In the genomic region with DNA sequence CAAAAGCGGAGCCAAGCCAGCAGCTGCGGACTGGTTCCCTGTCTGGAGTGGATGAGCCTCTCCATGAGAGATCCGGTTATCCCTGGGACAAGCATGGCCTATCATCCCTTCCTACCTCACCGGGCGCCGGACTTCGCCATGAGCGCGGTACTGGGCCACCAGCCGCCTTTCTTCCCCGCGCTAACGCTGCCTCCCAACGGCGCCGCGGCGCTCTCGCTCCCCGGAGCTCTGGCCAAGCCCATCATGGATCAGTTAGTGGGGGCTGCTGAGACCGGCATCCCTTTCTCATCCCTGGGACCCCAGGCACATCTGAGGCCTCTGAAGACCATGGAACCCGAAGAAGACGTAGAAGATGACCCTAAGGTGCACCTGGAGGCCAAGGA, we compare ENCODE assay signal across 8 mouse cellular contexts. TPM values are rescaled to one million over a fixed set of nuclear protein-coding genes. Genes with fewer than 3 reads are reported as not detected.
DNase-seq lines count a peak whose midpoint lies in the region; ATAC-seq and TF ChIP-seq lines count a peak whose summit lies in the region.
"Had no signal": no experiment of that assay in that cellular context is flagged by ENCODE, and none has a peak within 500 bp of the region (broad histone marks: within the 10 kb centered on the region; RNA-seq: fewer than 3 reads in every experiment).

No protein-coding gene starts in this region.

- H3K9ac ChIP-seq in forebrain, embryonic 12.5 days, result no peak overlapping the region
- H3K9ac ChIP-seq in kidney, embryonic 16.5 days (replicated peaks; ENCODE audit: low read length), result peak overlapping the region; percentile 87
- H3K9ac ChIP-seq in midbrain, postnatal 0 days (replicated peaks; ENCODE audit: low read length, poor library complexity, severe bottlenecking), result no peak overlapping the region

- H3K4me2 ChIP-seq in forebrain, embryonic 12.5 days, result peak overlapping the region; percentile 52; the same call in 1 of the 2 replicates
- H3K4me2 ChIP-seq in kidney, embryonic 16.5 days (replicated peaks; ENCODE audit: low read depth, low read length), result peak overlapping the region; percentile 68
- H3K4me2 ChIP-seq in midbrain, postnatal 0 days (ENCODE audit: low read depth, low read length, poor library complexity, severe bottlenecking), result no peak overlapping the region

- intact Hi-C loops in left cerebral cortex, postnatal 4 days (cut with DNase I), result loop anchor here (5.0 kb wide), 1 partner anchor 795 kb away; no protein-coding TSS in a partner anchor

- H3K4me3 ChIP-seq in forebrain, embryonic 12.5 days (replicated peaks), result peak overlapping the region; percentile 13; the same call in 1 of the 2 replicates
- H3K4me3 ChIP-seq in kidney, embryonic 16.5 days (ENCODE audit: low read length), result peak overlapping the region; percentile 67
- H3K4me3 ChIP-seq in midbrain, postnatal 0 days (ENCODE audit: low read depth, low read length), result peak overlapping the region; percentile 24

- peaks cover 96% of the 10 kb centered on the region for H3K27me3 ChIP-seq in forebrain, embryonic 12.5 days
- peaks cover 59% of the 10 kb centered on the region for H3K27me3 ChIP-seq in kidney, embryonic 16.5 days (ENCODE audit: insufficient read depth, low read length)
- peaks cover 81% of the 10 kb centered on the region for H3K27me3 ChIP-seq in midbrain, postnatal 0 days (ENCODE audit: insufficient read depth, low read length)

- peak; percentile 27; the same call in 1 of the 2 replicates for TF ChIP-seq CTCF in midbrain, postnatal 0 days (IDR thresholded peaks at IDR 0.05)

- H3K4me1 ChIP-seq in forebrain, embryonic 12.5 days, result peaks cover 21% of the 10 kb centered on the region
- H3K4me1 ChIP-seq in kidney, embryonic 16.5 days (ENCODE audit: insufficient read depth, low read length), result peaks cover 28% of the 10 kb centered on the region
- H3K4me1 ChIP-seq in midbrain, postnatal 0 days (ENCODE audit: insufficient read depth, low read length), result 0 out of 2 replicates have a peak, but pooled peaks cover 4% of the 10 kb centered on the region

- no peaks in the 10 kb centered on the region for H3K9me3 ChIP-seq in forebrain, embryonic 12.5 days
- no peaks in the 10 kb centered on the region for H3K9me3 ChIP-seq in kidney, embryonic 16.5 days (ENCODE audit: low read length)
- no peaks in the 10 kb centered on the region for H3K9me3 ChIP-seq in midbrain, postnatal 0 days (ENCODE audit: low read length)

- peak; percentile 42 for DNase-seq in urinary bladder, adult 2 months (ENCODE audit: low spot score)
- DNase-seq in urinary bladder, postnatal 4 days (ENCODE audit: low spot score in 2 of 2), result no peak
- DNase-seq in midbrain, postnatal 0 days (ENCODE audit: low spot score), result no peak
- no peak for DNase-seq in left cerebral cortex, postnatal 4 days

- H3K36me3 ChIP-seq in forebrain, embryonic 12.5 days (replicated peaks), result no peaks in the 10 kb centered on the region
- peaks cover 8% of the 10 kb centered on the region; the same call in 1 of the 2 replicates for H3K36me3 ChIP-seq in kidney, embryonic 16.5 days (ENCODE audit: insufficient read depth, low read length)
- no peaks in the 10 kb centered on the region for H3K36me3 ChIP-seq in midbrain, postnatal 0 days (ENCODE audit: insufficient read depth, low read length)

- WGBS in forebrain, embryonic 12.5 days, result 1% methylated on average over 23 of the region's 23 CpGs
- whole genome bisulfite sequencing in kidney, embryonic 16.5 days, result under 1% methylated on average over 23 of the region's 23 CpGs
- under 1% methylated on average over 23 of the region's 23 CpGs for WGBS in midbrain, postnatal 0 days

- no peak overlapping the region for H3K27ac ChIP-seq in forebrain, embryonic 12.5 days
- peak overlapping the region; percentile 97 for H3K27ac ChIP-seq in kidney, embryonic 16.5 days (ENCODE audit: low read length)
- H3K27ac ChIP-seq in midbrain, postnatal 0 days (ENCODE audit: low read depth, low read length), result no peak overlapping the region

- no peak for ATAC-seq in forebrain, embryonic 12.5 days (ENCODE audit: low FRiP score)
- no peak for ATAC-seq in kidney, embryonic 16.5 days (ENCODE audit: low FRiP score, low TSS enrichment)
- no peak for ATAC-seq in midbrain, postnatal 0 days (ENCODE audit: low FRiP score)
- no peak for ATAC-seq in monocyte, adult 5-6 weeks (replicated peaks; ENCODE audit: insufficient number of reproducible peaks, low FRiP score, low TSS enrichment, poor library complexity, severe bottlenecking)

RNA-seq across cellular contexts. Expression of gene Tbx3, which starts 1.5 kb away (rescaled TPM):
- polyA plus RNA-seq in urinary bladder, adult 2 months (2012; rRNA removed), result 40.4 and 54.3 TPM in 2 replicates
- 1.7 and 2.3 TPM in 2 replicates for polyA plus RNA-seq in forebrain, embryonic 12.5 days (2016; fragmentation: Nextera tagmentation; extraction: Ambion mirVana)
- polyA plus RNA-seq in kidney, embryonic 16.5 days (2015; fragmentation: Nextera tagmentation; extraction: Ambion mirVana), result 52.6 and 60.5 TPM in 2 replicates
- 1.1 and 3.9 TPM in 2 replicates for total RNA-seq in midbrain, postnatal 0 days (2014; rRNA removed)
- 2.0 and 4.0 TPM in 2 replicates for polyA plus RNA-seq in midbrain, postnatal 0 days (2015; fragmentation: Nextera tagmentation; extraction: Ambion mirVana)
- 1 to 10 TPM; 3.7 to 4.4 TPM for total RNA-seq in left cerebral cortex, postnatal 4 days (2021)
- not detected in 3 replicates for total RNA-seq in monocyte, adult 5-6 weeks (2017)
- total RNA-seq: common myeloid progenitor, adult 5-6 weeks had no signal

Comparison
In these comparisons a context has a peak if more than half of its experiments do, and no peak if none do; other contexts are left out.
1. H3K4me3 ChIP-seq: peak in every context shown above with its lines; median percentile 67 in kidney, embryonic 16.5 days; 24 in midbrain, postnatal 0 days; 13 in forebrain, embryonic 12.5 days.